Mouse (Mus musculus): ENCODE measurements around the gene Pdrg1.

Pdrg1 gene

GRCm38 (mm10) chr2:152962091-152962793, 53.0 kb downstream of the Pdrg1 start, which contains the start of gene Ttll9:
TSS of gene Ttll9 (plus strand) at chr2:152962485.
- CTCF ChIA-PET: no interaction called here

Data from spleen, embryonic (tissue).